Mouse (Mus musculus) cerebellum, adult 2 months (tissue): ENCODE data around the gene Dzank1.

Source experiments
- CTCF ChIP-seq: fragments of 200-500 bp; IDR thresholded peaks from 2 replicates; pipeline ENCODE4 v1.5.1; 2011; ENCODE audit warnings: low read depth, mild to moderate bottlenecking, control low read depth, low read length, moderate library complexity, borderline replicate concordance; ENCODE audit not compliant: insufficient read depth
- POLR2A ChIP-seq: fragments of 200-500 bp; IDR thresholded peaks from 2 replicates; pipeline ENCODE4 v1.6.1; 2011; ENCODE audit warnings: low read length, control low read depth, borderline replicate concordance; ENCODE audit not compliant: insufficient read depth

GRCm38 (mm10) chr2:144464182-144464581 lies 63.0 kb downstream of the Dzank1 start:
- TF ChIP-seq POLR2A (no peak), CTCF (no peak)
